Mouse (Mus musculus) midbrain, embryonic 11.5 days (tissue): ENCODE data around the gene Ints6l. TPM values are rescaled to one million over a fixed set of nuclear protein-coding genes. Genes with fewer than 3 reads are reported as not detected.
"Not testable (repeated sequence)": the region's sequence is repeated elsewhere in the genome, so short reads cannot be mapped to it uniquely, and the experiment has no call there.

ENCODE experiments used
- ATAC-seq: fragments of 200-750 bp; cut with Nextera tagmentation; 2 replicates; pipeline ENCODE4 v1.8.0; 2017; ENCODE audit warnings: moderate TSS enrichment, moderate library complexity; ENCODE audit not compliant: low FRiP score
- DNase-seq: peaks from one replicate; pipeline ENCODE4 v3.0.0; 2015; ENCODE audit warnings: low spot score; ENCODE audit errors: missing footprints
- H3K27ac ChIP-seq: fragments of 300-500 bp; sonication (generic); 2 replicates; pipeline ENCODE4 v1.5.1; 2014; ENCODE audit warnings: low read depth, low read length
- H3K27me3 ChIP-seq: fragments of 300-500 bp; sonication (generic); 2 replicates; pipeline ENCODE4 v1.6.1; 2014; ENCODE audit warnings: mild to moderate bottlenecking, low read length, moderate library complexity, mixed read lengths; ENCODE audit not compliant: control insufficient read depth, insufficient read depth
- H3K36me3 ChIP-seq: fragments of 300-500 bp; sonication (generic); 2 replicates; pipeline ENCODE4 v1.6.1; 2014; ENCODE audit warnings: mild to moderate bottlenecking, low read length, moderate library complexity, mixed read lengths; ENCODE audit not compliant: control insufficient read depth, insufficient read depth
- H3K4me1 ChIP-seq: fragments of 300-500 bp; sonication (generic); 2 replicates; pipeline ENCODE4 v1.6.1; 2014; ENCODE audit warnings: low read length; ENCODE audit not compliant: control insufficient read depth, insufficient read depth
- H3K4me2 ChIP-seq: fragments of 300-500 bp; sonication (generic); 2 replicates; pipeline ENCODE4 v1.6.1; 2014; ENCODE audit warnings: mild to moderate bottlenecking, moderate library complexity
- H3K4me3 ChIP-seq: fragments of 300-500 bp; sonication (generic); 2 replicates; pipeline ENCODE4 v1.5.1; 2014; ENCODE audit warnings: low read depth, low read length
- H3K9ac ChIP-seq: fragments of 300-500 bp; sonication (generic); 2 replicates; pipeline ENCODE4 v1.6.1; 2014; ENCODE audit warnings: low read length
- H3K9me3 ChIP-seq: fragments of 300-500 bp; sonication (generic); 2 replicates; pipeline ENCODE4 v1.6.1; 2016; ENCODE audit warnings: low read length; ENCODE audit not compliant: control insufficient read depth
- WGBS: fragments of 180-500 bp; shearing (Covaris S2); extraction: QIAGEN DNeasy Blood & Tissue Kit; methylation state at CpG from one replicate; pipeline ENCODE4 v1.1.7; 2014; 5-methylcytosine and 5-hydroxymethylcytosine counted together
- polyA plus RNA-seq: library from polyadenylated mRNA; unstranded; fragments of >200 nt; fragmentation: Nextera tagmentation; extraction: Ambion mirVana; gene quantifications from 2 replicates; pipeline ENCODE4 v1.2.1, GENCODE M21; 2014

Ints6l gene
- polyA plus RNA-seq, 1 experiment from 2014 or later: 23.8 TPM

GRCm38 (mm10) chrX:56477553-56477952 lies 22.9 kb downstream of the Ints6l start:
- H3K9ac ChIP-seq: no peak overlapping the region
- H3K4me1 ChIP-seq: no peaks in the 10 kb centered on the region
- no peaks in the 10 kb centered on the region for H3K36me3 ChIP-seq
- WGBS: 86% methylated on average over 3 of the region's 3 CpGs
- ATAC-seq: no peak
- no peaks in the 10 kb centered on the region for H3K9me3 ChIP-seq
- no peak overlapping the region for H3K4me2 ChIP-seq
- H3K4me3 ChIP-seq: no peak overlapping the region
- no peak overlapping the region for H3K27ac ChIP-seq
- no peak for DNase-seq
- H3K27me3 ChIP-seq: no peaks in the 10 kb centered on the region

- no peaks in the 10 kb centered on the region for H3K36me3 ChIP-seq
- no peak overlapping the region for H3K27ac ChIP-seq
- DNase-seq (no peak), ATAC-seq (no peak)
- WGBS: 62% methylated on average over 3 of the region's 3 CpGs
- H3K9ac ChIP-seq: no peak overlapping the region
- H3K9me3 ChIP-seq: no peaks in the 10 kb centered on the region
- H3K27me3 ChIP-seq: no peaks in the 10 kb centered on the region
- H3K4me1 ChIP-seq: no peaks in the 10 kb centered on the region
- H3K4me3 ChIP-seq: no peak overlapping the region
- no peak overlapping the region for H3K4me2 ChIP-seq
Observed at GRCm38 (mm10) chrX:56481906-56482305, 27.2 kb downstream of the Ints6l start.

- DNase-seq: peak; percentile 92
- no peaks in the 10 kb centered on the region for H3K27me3 ChIP-seq
- WGBS: 12% methylated on average over 1 of the region's 1 CpGs
Observed at GRCm38 (mm10) chrX:56489758-56490157, 35.1 kb downstream of the Ints6l start.

GRCm38 (mm10) chrX:56497241-56497640 lies 42.6 kb downstream of the Ints6l start:
- Histone ChIP-seq H3K36me3 (no peaks in the 10 kb centered on the region), H3K4me2 (no peak overlapping the region), H3K27ac (no peak overlapping the region), H3K4me3 (no peak overlapping the region), H3K9me3 (no peaks in the 10 kb centered on the region), H3K9ac (no peak overlapping the region), H3K27me3 (no peaks in the 10 kb centered on the region), H3K4me1 (no peaks in the 10 kb centered on the region)
- ATAC-seq: no peak
- DNase-seq: no peak
- 88% methylated on average over 7 of the region's 7 CpGs for WGBS

More at GRCm38 (mm10) chrX:56489758-56490157, 35.1 kb downstream of the Ints6l start:
- Histone ChIP-seq H3K9me3 (no peaks in the 10 kb centered on the region), H3K4me1 (no peaks in the 10 kb centered on the region), H3K4me3 (no peak overlapping the region), H3K27ac (no peak overlapping the region), H3K9ac (no peak overlapping the region), H3K36me3 (no peaks in the 10 kb centered on the region), H3K4me2 (no peak overlapping the region)
- no peak for ATAC-seq

GRCm38 (mm10) chrX:56524442-56524841 lies 69.8 kb downstream of the Ints6l start, which contains the start of gene Gm10477:
Gene Gm10477 (plus strand): TSS chrX:56524742.
- H3K4me3 ChIP-seq, DNase-seq, H3K9ac ChIP-seq, H3K36me3 ChIP-seq, H3K27ac ChIP-seq, H3K4me2 ChIP-seq, H3K27me3 ChIP-seq, H3K4me1 ChIP-seq, ATAC-seq, H3K9me3 ChIP-seq: not testable (repeated sequence)
- 85% methylated on average over 6 of the region's 6 CpGs for WGBS

- no peak overlapping the region for H3K4me2 ChIP-seq
- no peak overlapping the region for H3K4me3 ChIP-seq
- H3K27me3 ChIP-seq: no peaks in the 10 kb centered on the region
- WGBS: 18% methylated on average over 3 of the region's 3 CpGs
- DNase-seq (peak; percentile 90), ATAC-seq (no peak)
- H3K4me1 ChIP-seq: no peaks in the 10 kb centered on the region
- H3K9me3 ChIP-seq: no peaks in the 10 kb centered on the region
- H3K36me3 ChIP-seq: no peaks in the 10 kb centered on the region
- no peak overlapping the region for H3K27ac ChIP-seq
- H3K9ac ChIP-seq: no peak overlapping the region
Observed at GRCm38 (mm10) chrX:56531266-56531665, 76.6 kb downstream of the Ints6l start.

- no peak for ATAC-seq
- no peak overlapping the region for H3K4me3 ChIP-seq
- no peaks in the 10 kb centered on the region for H3K9me3 ChIP-seq
- H3K9ac ChIP-seq: no peak overlapping the region
- H3K4me2 ChIP-seq: no peak overlapping the region
- no peak for DNase-seq
- H3K36me3 ChIP-seq: no peaks in the 10 kb centered on the region
- H3K27me3 ChIP-seq: no peaks in the 10 kb centered on the region
- H3K27ac ChIP-seq: no peak overlapping the region
- H3K4me1 ChIP-seq: no peaks in the 10 kb centered on the region
- 55% methylated on average over 4 of the region's 4 CpGs for WGBS
Observed at GRCm38 (mm10) chrX:56537162-56537561, 82.5 kb downstream of the Ints6l start.

- no peak for DNase-seq
- Histone ChIP-seq H3K4me1 (no peaks in the 10 kb centered on the region), H3K27me3 (no peaks in the 10 kb centered on the region), H3K36me3 (no peaks in the 10 kb centered on the region), H3K4me2 (no peak within 1 kb of the TSS), H3K9me3 (no peaks in the 10 kb centered on the region), H3K27ac (no peak within 1 kb of the TSS), H3K9ac (no peak within 1 kb of the TSS), H3K4me3 (no peak within 1 kb of the TSS)
- no peak for ATAC-seq
- 91% methylated on average over 7 of the region's 7 CpGs for WGBS
Observed at GRCm38 (mm10) chrX:56549506-56549905, 94.8 kb downstream of the Ints6l start, which contains the start of gene Gm648. Gene Gm648 (minus strand): TSS chrX:56549606.

- DNase-seq: no peak
- no peak overlapping the region for H3K9ac ChIP-seq
- 89% methylated on average over 3 of the region's 3 CpGs for WGBS
Observed at GRCm38 (mm10) chrX:56553584-56553983, 98.9 kb downstream of the Ints6l start.

More at GRCm38 (mm10) chrX:56553584-56553983, 98.9 kb downstream of the Ints6l start:
- no peak overlapping the region for H3K4me2 ChIP-seq
- H3K27me3 ChIP-seq: no peaks in the 10 kb centered on the region
- no peaks in the 10 kb centered on the region for H3K4me1 ChIP-seq
- no peaks in the 10 kb centered on the region for H3K9me3 ChIP-seq
- no peak overlapping the region for H3K4me3 ChIP-seq
- H3K36me3 ChIP-seq: no peaks in the 10 kb centered on the region
- H3K27ac ChIP-seq: no peak overlapping the region
- ATAC-seq: no peak
